Mouse (Mus musculus) urinary bladder, adult 18-20 months (tissue): ENCODE results near the gene Sarnp.
A peak's percentile ranks its signal among the peaks of the same experiment; 100 is the strongest.
"Not testable (repeated sequence)": the region's sequence is repeated elsewhere in the genome, so short reads cannot be mapped to it uniquely, and the experiment has no call there.

Source experiments
- DNase-seq, 2 experiments: peaks; one replicate each; pipeline ENCODE4 v3.0.0; 2022; ENCODE audit warnings: low spot score in 2 of 2, mixed read lengths in 2 of 2

The Sarnp gene

GRCm38 (mm10) chr10:128821358-128822056, 4.4 kb downstream of the Sarnp start, which contains the start of gene Ormdl2:
Ormdl2 (minus strand) TSS chr10:128821645.
- peak; percentile 97 to 99 for DNase-seq

- no peak for DNase-seq
These were observed 5.0 kb downstream of the Sarnp start for GRCm38 (mm10) chr10:128822135-128822534.

GRCm38 (mm10) chr10:128823087-128823486, 6.0 kb downstream of the Sarnp start:
- DNase-seq: not testable (repeated sequence)

DNA sequence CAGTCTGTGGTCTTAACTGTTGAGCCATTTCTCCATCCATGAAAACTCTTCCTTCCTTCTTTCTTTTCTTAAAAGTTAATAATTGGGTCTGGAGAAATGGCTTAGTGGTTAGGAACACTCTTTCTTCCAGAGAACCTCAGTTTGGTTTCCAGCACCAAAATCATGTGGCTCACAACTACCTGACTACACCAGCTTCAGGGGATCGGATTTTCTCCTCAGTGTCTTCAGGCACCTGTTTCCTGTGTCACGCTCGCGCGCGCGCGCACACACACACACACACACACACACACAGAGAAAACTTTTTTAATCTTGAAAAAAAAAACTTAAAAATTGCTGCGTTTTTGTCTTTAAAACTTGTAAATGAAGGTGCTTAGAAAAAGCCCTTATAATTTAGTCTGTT, 6.7 kb downstream of the Sarnp start:
- no peak for DNase-seq

DNA sequence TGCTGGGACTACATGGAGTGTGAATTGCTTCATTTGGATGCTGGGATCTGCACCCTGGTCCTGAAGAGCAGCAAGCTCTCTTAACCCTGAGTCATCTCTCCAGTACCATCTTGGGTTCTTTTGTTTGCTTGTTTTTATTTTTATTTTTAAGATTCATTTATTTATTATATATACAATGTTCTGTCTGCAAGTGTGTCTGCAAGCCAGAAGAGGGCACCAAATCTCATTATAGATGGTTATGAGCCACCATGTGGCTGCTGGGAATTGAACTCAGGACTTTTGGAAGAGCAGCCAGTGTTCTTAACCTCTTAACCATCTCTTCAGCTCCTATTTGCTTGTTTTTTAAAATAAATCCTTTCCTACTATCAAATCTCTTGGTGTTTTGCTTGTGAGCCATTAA, 20.3 kb downstream of the Sarnp start:
- DNase-seq: no peak

- DNase-seq: no peak
These were observed 22.3 kb downstream of the Sarnp start for GRCm38 (mm10) chr10:128839434-128839833.

- DNase-seq: no peak
These were observed 23.5 kb downstream of the Sarnp start for GRCm38 (mm10) chr10:128840612-128841011.

DNA sequence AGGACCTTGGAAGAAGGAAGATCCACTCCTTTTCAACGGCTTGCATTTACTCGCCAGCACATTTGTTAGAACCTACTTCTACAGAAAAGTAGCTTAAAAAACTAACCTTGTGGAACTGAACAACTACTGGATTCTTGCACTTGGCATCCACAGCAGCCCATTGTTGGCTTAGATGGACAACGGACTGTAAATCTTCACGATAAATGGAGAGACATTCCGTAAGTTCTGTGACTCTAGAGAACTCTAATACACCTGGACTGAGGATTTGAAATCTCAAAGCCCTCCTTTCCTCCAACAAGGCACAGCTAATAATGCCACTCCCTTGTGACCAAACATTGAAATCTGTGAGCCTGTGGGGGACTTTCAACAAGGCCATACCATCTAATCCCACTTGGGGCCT, 26.1 kb downstream of the Sarnp start:
- no peak for DNase-seq

GRCm38 (mm10) chr10:128845516-128845915, 28.4 kb downstream of the Sarnp start:
- DNase-seq: no peak

DNA sequence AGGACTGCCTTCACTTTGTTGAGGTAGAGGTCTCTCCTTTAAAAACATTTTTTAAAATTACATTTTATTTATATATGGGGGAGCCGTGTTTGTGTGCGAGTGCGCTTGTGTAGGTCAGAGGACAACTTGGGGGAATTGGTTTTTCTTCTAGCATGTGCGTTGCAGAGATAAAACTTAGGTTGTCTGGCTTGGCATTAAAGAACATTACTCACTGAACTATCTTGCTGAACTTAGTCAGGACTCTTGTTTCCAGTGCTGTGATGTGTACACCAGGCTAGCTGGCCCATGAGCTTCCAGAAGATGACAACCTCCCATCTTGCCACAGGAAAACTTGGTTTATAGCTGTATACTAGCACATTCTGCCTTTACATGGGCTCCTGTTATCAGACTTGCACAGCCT, 29.5 kb downstream of the Sarnp start:
- no peak for DNase-seq

DNA sequence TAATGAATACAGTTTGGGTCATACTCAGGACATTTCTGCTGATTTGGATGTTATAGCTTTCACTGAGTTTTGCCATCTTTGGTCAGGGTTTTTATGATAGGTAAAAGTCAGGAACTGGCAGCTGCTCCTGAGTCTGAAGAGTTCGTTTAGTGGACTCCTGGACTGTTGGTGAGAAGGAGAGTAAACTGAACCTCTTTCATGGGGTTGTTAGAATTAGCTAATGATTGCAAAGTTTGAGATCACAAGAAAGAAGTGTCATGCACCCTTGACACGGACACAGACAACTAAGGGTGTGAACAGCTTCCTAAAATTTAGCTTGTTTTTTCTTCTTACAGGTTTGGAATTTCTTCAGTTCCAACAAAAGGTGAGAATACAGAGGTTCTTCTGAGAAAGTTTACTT, 31.3 kb downstream of the Sarnp start:
- DNase-seq: no peak

GRCm38 (mm10) chr10:128850339-128850738, 33.2 kb downstream of the Sarnp start:
- no peak for DNase-seq

GRCm38 (mm10) chr10:128861176-128861575, 44.0 kb downstream of the Sarnp start:
- no peak for DNase-seq

DNA sequence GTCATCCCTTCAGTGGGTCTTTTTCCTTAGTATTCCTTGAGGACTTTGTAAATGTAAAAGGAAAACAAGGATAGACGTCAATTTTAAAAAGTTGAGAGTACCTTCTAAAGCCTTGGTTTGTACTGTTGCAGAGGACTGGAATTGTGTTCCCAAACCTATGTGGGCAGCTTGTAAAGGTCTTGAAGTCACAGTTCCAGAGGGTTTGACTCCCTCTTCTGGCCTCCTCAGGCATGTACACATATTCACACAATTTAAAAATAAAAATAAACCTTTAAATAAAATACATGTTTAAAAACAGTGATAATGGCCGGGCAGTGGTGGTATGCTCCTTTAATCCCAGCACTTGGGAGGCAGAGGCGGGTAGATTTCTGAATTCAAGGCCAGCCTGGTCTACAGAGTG, 48.9 kb downstream of the Sarnp start:
- no peak for DNase-seq

- no peak for DNase-seq
These were observed 49.4 kb downstream of the Sarnp start for GRCm38 (mm10) chr10:128866518-128866917.

GRCm38 (mm10) chr10:128870341-128870740, 53.2 kb downstream of the Sarnp start:
- no peak for DNase-seq

GRCm38 (mm10) chr10:128878291-128878690, 61.2 kb downstream of the Sarnp start:
- DNase-seq: no peak

- DNase-seq: no peak
These were observed 61.7 kb downstream of the Sarnp start for GRCm38 (mm10) chr10:128878811-128879210.

DNA sequence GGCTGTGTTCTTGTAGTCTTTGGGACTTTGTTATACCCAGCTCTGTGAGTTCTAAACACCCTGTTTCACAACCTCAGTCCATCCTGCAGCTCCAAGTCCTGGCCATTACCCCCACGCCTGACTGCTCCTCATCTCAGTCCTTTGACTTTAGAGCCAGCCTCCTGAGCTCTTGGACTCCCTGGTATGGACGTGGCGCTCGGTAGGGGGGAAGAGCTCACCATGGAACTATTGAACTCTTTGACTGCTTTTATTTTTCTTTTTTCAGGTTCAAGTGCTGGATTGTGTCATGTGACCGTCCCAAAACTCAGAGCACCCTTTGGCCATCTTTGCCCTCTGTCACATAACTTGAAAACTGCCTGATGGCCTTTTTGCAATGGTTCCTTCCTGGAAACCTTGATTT, 64.9 kb downstream of the Sarnp start:
- no peak for DNase-seq

DNA sequence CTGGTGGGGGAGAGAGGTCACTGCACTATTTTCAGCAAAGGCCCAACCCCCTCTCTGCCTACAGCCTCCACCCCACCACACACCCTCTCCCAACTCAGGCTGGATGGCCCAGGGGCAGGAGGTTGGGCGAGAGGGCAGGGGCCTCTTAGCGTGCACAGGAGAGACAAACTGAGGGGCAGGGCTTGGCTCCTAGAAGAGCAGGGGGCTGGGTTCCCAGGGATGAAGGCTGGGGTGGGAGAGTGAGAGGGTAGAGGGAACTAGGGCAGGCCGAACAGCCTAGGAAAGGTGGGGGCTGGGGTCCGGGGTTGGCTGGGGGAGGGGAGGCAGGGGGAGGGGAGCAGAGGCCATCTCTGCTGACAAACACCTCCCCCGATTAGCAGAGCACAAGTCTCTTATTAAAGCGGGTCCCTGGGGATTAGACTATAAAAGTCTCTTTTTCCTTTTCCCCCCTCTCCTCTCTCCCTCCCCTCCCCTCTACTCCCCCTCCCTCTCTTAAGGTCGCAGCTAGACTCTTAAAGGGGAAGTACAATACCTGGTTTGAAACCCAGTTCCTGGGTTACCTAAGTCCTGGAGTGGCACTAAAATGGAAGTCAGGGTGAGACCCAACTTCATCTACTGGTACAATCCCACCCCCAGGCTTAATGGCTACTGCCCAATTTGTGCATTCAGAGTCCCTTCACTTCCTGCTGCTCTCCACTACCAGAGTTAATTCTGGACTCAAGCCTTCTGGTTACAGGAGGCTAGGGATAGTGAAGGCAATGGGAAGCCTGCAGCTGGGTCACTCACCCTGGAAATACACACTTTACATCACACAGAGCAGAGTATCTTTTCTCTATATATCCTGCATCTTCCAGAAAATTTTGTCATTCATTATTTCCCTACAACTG, 72.1 kb downstream of the Sarnp start:
- no peak for DNase-seq

- no peak for DNase-seq
These were observed 72.7 kb downstream of the Sarnp start for GRCm38 (mm10) chr10:128889846-128890245.

GRCm38 (mm10) chr10:128890383-128891295, 73.5 kb downstream of the Sarnp start:
- DNase-seq: no peak
